Mouse (Mus musculus) olfactory bulb, adult 2 months (tissue): Measurements from ENCODE around the gene Fcer2a.

Source experiments
- CTCF ChIP-seq: fragments of 200-500 bp; IDR thresholded peaks from 2 replicates; pipeline ENCODE4 v1.5.1; 2012; ENCODE audit warnings: low read depth, mild to moderate bottlenecking, low read length, moderate library complexity; ENCODE audit not compliant: insufficient read depth
- POLR2A ChIP-seq: fragments of 200-500 bp; IDR thresholded peaks from 2 replicates; pipeline ENCODE4 v1.6.1; 2012; ENCODE audit warnings: mild to moderate bottlenecking, low read depth, low read length, moderate library complexity; ENCODE audit not compliant: insufficient read depth

DNA sequence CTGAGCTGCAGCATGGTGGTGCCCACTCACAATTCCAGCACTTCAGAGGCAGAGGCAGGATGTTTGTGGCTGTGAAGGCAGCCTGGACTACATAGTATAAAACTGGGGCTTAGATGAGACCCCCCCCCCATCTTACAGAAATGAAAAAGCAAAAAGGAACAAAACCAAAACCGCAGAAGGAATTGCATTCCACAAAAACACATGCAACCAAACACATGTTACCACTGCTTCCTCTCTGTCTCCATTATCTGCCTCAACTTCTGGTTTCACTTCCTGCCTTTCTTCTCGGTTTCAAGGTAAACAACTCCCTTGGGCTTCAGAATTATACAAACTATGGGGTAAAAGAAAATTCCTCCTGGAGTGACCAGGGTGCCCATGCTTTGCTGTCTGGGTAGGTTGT, 17.7 kb upstream of the Fcer2a start:
- no peak for TF ChIP-seq CTCF
- no peak for TF ChIP-seq POLR2A
